Mouse (Mus musculus) forebrain, embryonic 16.5 days (tissue): ENCODE results near the gene Mrpl49. TPM values are rescaled to one million over a fixed set of nuclear protein-coding genes. Genes with fewer than 3 reads are reported as not detected.

Experiments
- ATAC-seq: fragments of 200-750 bp; cut with Nextera tagmentation; 2 replicates; pipeline ENCODE4 v1.8.0; 2017; ENCODE audit warnings: mild to moderate bottlenecking, moderate library complexity
- H3K27ac ChIP-seq: fragments of 300-500 bp; sonication (generic); 2 replicates; pipeline ENCODE4 v1.5.1; 2014; ENCODE audit warnings: low read length, control low read depth
- H3K27me3 ChIP-seq: fragments of 300-500 bp; sonication (generic); replicated peaks from 2 replicates; pipeline ENCODE4 v1.6.1; 2014; ENCODE audit warnings: low read length; ENCODE audit not compliant: control insufficient read depth, insufficient read depth
- H3K36me3 ChIP-seq: fragments of 300-500 bp; sonication (generic); 2 replicates; pipeline ENCODE4 v1.6.1; 2014; ENCODE audit not compliant: control insufficient read depth, insufficient read depth
- H3K4me1 ChIP-seq: fragments of 300-500 bp; sonication (generic); replicated peaks from 2 replicates; pipeline ENCODE4 v1.6.1; 2014; ENCODE audit warnings: low read length; ENCODE audit not compliant: control insufficient read depth, insufficient read depth
- H3K4me2 ChIP-seq: fragments of 300-500 bp; sonication (generic); 2 replicates; pipeline ENCODE4 v1.6.1; 2014; ENCODE audit warnings: mild to moderate bottlenecking, low read length, control low read depth
- H3K4me3 ChIP-seq: fragments of 300-500 bp; sonication (generic); replicated peaks from 2 replicates; pipeline ENCODE4 v1.5.1; 2014; ENCODE audit warnings: mild to moderate bottlenecking, low read length, control low read depth
- H3K9ac ChIP-seq: fragments of 300-500 bp; sonication (generic); replicated peaks from 2 replicates; pipeline ENCODE4 v1.6.1; 2014; ENCODE audit warnings: low read depth, low read length, control low read depth
- H3K9me3 ChIP-seq: fragments of 300-500 bp; sonication (generic); 2 replicates; pipeline ENCODE4 v1.6.1; 2016; ENCODE audit warnings: low read length; ENCODE audit not compliant: control insufficient read depth
- WGBS: fragments of 180-500 bp; shearing (Covaris S2); extraction: QIAGEN DNeasy Blood & Tissue Kit; methylation state at CpG from one replicate; pipeline ENCODE4 v1.1.7; 2014; 5-methylcytosine and 5-hydroxymethylcytosine counted together
- polyA plus RNA-seq: library from polyadenylated mRNA; unstranded; fragments of >200 nt; fragmentation: Nextera tagmentation; extraction: Ambion mirVana; gene quantifications from 2 replicates; pipeline ENCODE4 v1.2.1, GENCODE M21; 2015

Mrpl49 gene
- polyA plus RNA-seq, 1 experiment from 2014 or later, result 65.0 TPM

GRCm38 (mm10) chr19:6058513-6058912, 928 bp upstream of the Mrpl49 start:
- H3K4me3 ChIP-seq, result peak overlapping the region; percentile 85
- peaks cover 39% of the 10 kb centered on the region for H3K4me1 ChIP-seq
- ATAC-seq, result no peak
- H3K27ac ChIP-seq, result no peak overlapping the region
- peak overlapping the region; percentile 85 for H3K9ac ChIP-seq
- peak overlapping the region; percentile 93 for H3K4me2 ChIP-seq
- H3K36me3 ChIP-seq, result peaks cover 3% of the 10 kb centered on the region; the same call in 1 of the 2 replicates
- WGBS, result 35% methylated on average over 5 of the region's 5 CpGs
- no peaks in the 10 kb centered on the region for H3K27me3 ChIP-seq
- H3K9me3 ChIP-seq, result no peaks in the 10 kb centered on the region

- no peak overlapping the region for H3K27ac ChIP-seq
- H3K36me3 ChIP-seq, result peaks cover 18% of the 10 kb centered on the region
- peak overlapping the region; percentile 85 for H3K9ac ChIP-seq
- ATAC-seq, result no peak
- peak overlapping the region; percentile 86 for H3K4me2 ChIP-seq
- H3K27me3 ChIP-seq, result no peaks in the 10 kb centered on the region
- WGBS, result 35% methylated on average over 4 of the region's 4 CpGs
- peaks cover 26% of the 10 kb centered on the region for H3K4me1 ChIP-seq
- H3K4me3 ChIP-seq, result peak overlapping the region; percentile 85
- no peaks in the 10 kb centered on the region for H3K9me3 ChIP-seq
Measured at GRCm38 (mm10) chr19:6056696-6057095, 889 bp downstream of the Mrpl49 start.

GRCm38 (mm10) chr19:6054296-6054695, 3.3 kb downstream of the Mrpl49 start:
- Histone ChIP-seq H3K4me2 (no peak overlapping the region), H3K9me3 (no peaks in the 10 kb centered on the region), H3K4me1 (peaks cover 21% of the 10 kb centered on the region), H3K36me3 (peaks cover 35% of the 10 kb centered on the region), H3K4me3 (no peak overlapping the region), H3K27me3 (no peaks in the 10 kb centered on the region), H3K9ac (no peak overlapping the region), H3K27ac (no peak overlapping the region)
- ATAC-seq, result no peak
- WGBS, result 90% methylated on average over 5 of the region's 5 CpGs

- no peak for ATAC-seq
Measured at GRCm38 (mm10) chr19:6052516-6052915, 5.1 kb downstream of the Mrpl49 start.

GRCm38 (mm10) chr19:6048681-6049410, 8.7 kb downstream of the Mrpl49 start:
- Histone ChIP-seq H3K4me2 (no peak overlapping the region), H3K9ac (no peak overlapping the region)

More at GRCm38 (mm10) chr19:6052516-6052915, 5.1 kb downstream of the Mrpl49 start:
- H3K9ac ChIP-seq, result no peak overlapping the region
- H3K4me1 ChIP-seq, result peaks cover 19% of the 10 kb centered on the region
- no peak overlapping the region for H3K27ac ChIP-seq
- no peak overlapping the region for H3K4me2 ChIP-seq
- peaks cover 38% of the 10 kb centered on the region for H3K36me3 ChIP-seq
- H3K4me3 ChIP-seq, result no peak overlapping the region
- WGBS, result 88% methylated on average over 7 of the region's 7 CpGs
- H3K9me3 ChIP-seq, result no peaks in the 10 kb centered on the region
- H3K27me3 ChIP-seq, result no peaks in the 10 kb centered on the region

GRCm38 (mm10) chr19:6047899-6048166, 9.8 kb downstream of the Mrpl49 start:
- Histone ChIP-seq H3K27ac (no peak overlapping the region), H3K4me1 (peaks cover 19% of the 10 kb centered on the region), H3K4me2 (peak overlapping the region; percentile 97), H3K9me3 (no peaks in the 10 kb centered on the region), H3K27me3 (no peaks in the 10 kb centered on the region), H3K36me3 (peaks cover 29% of the 10 kb centered on the region), H3K4me3 (peak overlapping the region; percentile 80), H3K9ac (no peak overlapping the region; the same call in 1 of the 2 replicates)
- 89% methylated on average over 8 of the region's 8 CpGs for WGBS
- ATAC-seq, result no peak

More at GRCm38 (mm10) chr19:6048681-6049410, 8.7 kb downstream of the Mrpl49 start:
- no peak overlapping the region for H3K27ac ChIP-seq
- no peak overlapping the region for H3K4me3 ChIP-seq
- no peaks in the 10 kb centered on the region for H3K27me3 ChIP-seq
- ATAC-seq, result no peak
- whole genome bisulfite sequencing, result 89% methylated on average over 11 of the region's 11 CpGs
- H3K9me3 ChIP-seq, result no peaks in the 10 kb centered on the region
- peaks cover 37% of the 10 kb centered on the region for H3K36me3 ChIP-seq
- H3K4me1 ChIP-seq, result peaks cover 19% of the 10 kb centered on the region

GRCm38 (mm10) chr19:6047154-6047898, 10.3 kb downstream of the Mrpl49 start:
- Histone ChIP-seq H3K9me3 (no peaks in the 10 kb centered on the region), H3K9ac (peak overlapping the region; percentile 92), H3K4me3 (peak overlapping the region; percentile 80), H3K4me2 (peak overlapping the region; percentile 97), H3K4me1 (peaks cover 19% of the 10 kb centered on the region), H3K36me3 (peaks cover 25% of the 10 kb centered on the region), H3K27ac (peak overlapping the region; percentile 100), H3K27me3 (no peaks in the 10 kb centered on the region)
- peak; percentile 4; the same call in 1 of the 2 replicates for ATAC-seq
- 1% methylated on average over 41 of the region's 44 CpGs for WGBS

- under 1% methylated on average over 65 of the region's 65 CpGs for WGBS
- Histone ChIP-seq H3K4me3 (peak within 1 kb of the TSS; percentile 80), H3K27ac (peak within 1 kb of the TSS; percentile 100), H3K9ac (peak within 1 kb of the TSS; percentile 92), H3K9me3 (no peaks in the 10 kb centered on the region), H3K27me3 (no peaks in the 10 kb centered on the region), H3K4me1 (peaks cover 19% of the 10 kb centered on the region), H3K4me2 (peak within 1 kb of the TSS; percentile 97), H3K36me3 (peaks cover 18% of the 10 kb centered on the region)
- peak; percentile 95 for ATAC-seq
Measured at GRCm38 (mm10) chr19:6046294-6047153, 11.1 kb downstream of the Mrpl49 start, which contains the start of gene Syvn1. TSS of gene Syvn1 (plus strand) at chr19:6046576.
